ENCODE assay signal across 11 mouse cellular contexts in genomic region chr7:119525881-119526281, GRCm38 (mm10). TPM values are rescaled to one million over a fixed set of nuclear protein-coding genes. Genes with fewer than 3 reads are reported as not detected.
DNase-seq lines count a peak whose midpoint lies in the region; ATAC-seq and TF ChIP-seq lines count a peak whose summit lies in the region.
"Had no signal": no experiment of that assay in that cellular context is flagged by ENCODE, and none has a peak within 500 bp of the region (broad histone marks: within the 10 kb centered on the region; RNA-seq: fewer than 3 reads in every experiment).

No protein-coding gene starts in this region.

- intact Hi-C loops in left cerebral cortex, adult 2 months (cut with DNase I): loop anchor here (10.0 kb wide), 1 partner anchor 59 kb away; no protein-coding TSS in a partner anchor

- no peak for TF ChIP-seq CTCF in left cerebral cortex, adult 2 months (IDR thresholded peaks at IDR 0.05)

- 11% methylated on average over 2 of the region's 2 CpGs for WGBS in intestine, embryonic 16.5 days

- no peaks in the 10 kb centered on the region for H3K9me3 ChIP-seq in intestine, embryonic 16.5 days (ENCODE audit: control insufficient read depth, low read length)

- H3K36me3 ChIP-seq in intestine, embryonic 16.5 days (ENCODE audit: control insufficient read depth, insufficient read depth, low read length): no peaks in the 10 kb centered on the region

- no peak overlapping the region for H3K4me3 ChIP-seq in intestine, embryonic 16.5 days (ENCODE audit: low read length)
- no peak overlapping the region for H3K4me3 ChIP-seq in left cerebral cortex, adult 2 months

- ATAC-seq in intestine, embryonic 16.5 days: peak; percentile 75

- H3K27me3 ChIP-seq in intestine, embryonic 16.5 days (replicated peaks; ENCODE audit: control insufficient read depth, insufficient read depth, low read length): no peaks in the 10 kb centered on the region

- no peak overlapping the region for H3K27ac ChIP-seq in intestine, embryonic 16.5 days (ENCODE audit: low read length)
- no peak overlapping the region for H3K27ac ChIP-seq in left cerebral cortex, adult 2 months

- H3K9ac ChIP-seq in intestine, embryonic 16.5 days (ENCODE audit: low read depth, low read length): no peak overlapping the region

- H3K4me2 ChIP-seq in intestine, embryonic 16.5 days (ENCODE audit: low read depth, low read length): no peak overlapping the region

- H3K4me1 ChIP-seq in intestine, embryonic 16.5 days (ENCODE audit: control insufficient read depth, insufficient read depth, low read length): 0 out of 2 replicates have a peak, but pooled peaks cover 2% of the 10 kb centered on the region

- peak; percentile 17 for DNase-seq in cerebellum, adult 9-11 months
- DNase-seq in cerebellum, adult 18-20 months: no peak
- DNase-seq in layer of hippocampus, postnatal 14 days (ENCODE audit: low spot score in 2 of 2): peak; percentile 12 to 32
- no peak for DNase-seq in layer of hippocampus, adult 9-10 months (ENCODE audit: low spot score)
- DNase-seq in adrenal gland, postnatal 10 days: peak; percentile 74
- DNase-seq in left cerebral cortex, adult 2 months (ENCODE audit: extremely low spot score in 1 of 2, low spot score in 2 of 2): no peak
- no peak for DNase-seq in right cerebral cortex, postnatal 14 days
- DNase-seq: right cerebral cortex, postnatal 25 days had no signal

RNA-seq across cellular contexts. Expression of gene Pdilt, which starts 2.6 kb away (rescaled TPM):
- total RNA-seq in layer of hippocampus, postnatal 14 days (2021): not detected
- under 1 TPM; 0.12 TPM for total RNA-seq in adrenal gland, postnatal 10 days (2021)
- polyA plus RNA-seq in intestine, embryonic 16.5 days (2015; fragmentation: Nextera tagmentation; extraction: Ambion mirVana): not detected in 2 replicates
- not detected for total RNA-seq in left cerebral cortex, adult 2 months (2021)
- total RNA-seq: layer of hippocampus, postnatal 36 days; megakaryocyte progenitor cell, adult 5-6 weeks had no signal

RNA-seq across cellular contexts. Expression of gene Acsm5, which starts 6.6 kb away (rescaled TPM):
- under 1 TPM; 0.12 to 0.36 TPM for total RNA-seq in layer of hippocampus, postnatal 14 days (2021)
- 10 to 100 TPM in 1 of 2 experiments, 1 to 10 TPM in 1; 6.1 to 14.0 TPM for total RNA-seq in adrenal gland, postnatal 10 days (2021)
- polyA plus RNA-seq in intestine, embryonic 16.5 days (2015; fragmentation: Nextera tagmentation; extraction: Ambion mirVana): 0.07 TPM in 1 of 2 replicates, not detected in the other
- total RNA-seq in left cerebral cortex, adult 2 months (2021): under 1 TPM; 0.41 to 0.77 TPM
- total RNA-seq: megakaryocyte progenitor cell, adult 5-6 weeks had no signal

RNA-seq across cellular contexts. Expression of gene Acsm2, which starts 28.3 kb away (rescaled TPM):
- total RNA-seq in layer of hippocampus, postnatal 14 days (2021): not detected
- total RNA-seq in adrenal gland, postnatal 10 days (2021): under 1 TPM in 1 of 2 experiments, not detected in 1; 0.27 TPM
- polyA plus RNA-seq in intestine, embryonic 16.5 days (2015; fragmentation: Nextera tagmentation; extraction: Ambion mirVana): not detected in 2 replicates
- not detected for total RNA-seq in left cerebral cortex, adult 2 months (2021)
- total RNA-seq: layer of hippocampus, postnatal 36 days; megakaryocyte progenitor cell, adult 5-6 weeks had no signal

RNA-seq across cellular contexts. Expression of gene Umod, which starts 46.8 kb away (rescaled TPM):
- not detected for total RNA-seq in layer of hippocampus, postnatal 14 days (2021)
- not detected for total RNA-seq in adrenal gland, postnatal 10 days (2021)
- polyA plus RNA-seq in intestine, embryonic 16.5 days (2015; fragmentation: Nextera tagmentation; extraction: Ambion mirVana): not detected in 2 replicates
- total RNA-seq in left cerebral cortex, adult 2 months (2021): not detected
- total RNA-seq: layer of hippocampus, postnatal 36 days; megakaryocyte progenitor cell, adult 5-6 weeks had no signal

Comparison
In these comparisons a context has a peak if more than half of its experiments do, and no peak if none do; other contexts are left out.
1. DNase-seq: peak in cerebellum, adult 9-11 months (single experiment), layer of hippocampus, postnatal 14 days (2 of 2) and adrenal gland, postnatal 10 days (single experiment); none in cerebellum, adult 18-20 months (0 of 2), layer of hippocampus, adult 9-10 months (single experiment), left cerebral cortex, adult 2 months (0 of 2) and right cerebral cortex, postnatal 14 days (single experiment).
2. RNA of gene Acsm5, which starts 6.6 kb away (total RNA-seq): 6.1 to 14.0 TPM in adrenal gland, postnatal 10 days; 0.41 to 0.77 TPM in left cerebral cortex, adult 2 months and 0.12 to 0.36 TPM in layer of hippocampus, postnatal 14 days; every median in the first group is over 4 times any median in the second.